Mouse (Mus musculus) left cerebral cortex, adult 2 months (tissue): ENCODE data around the gene Wdr20. TPM values are rescaled to one million over a fixed set of nuclear protein-coding genes. Genes with fewer than 3 reads are reported as not detected.
"Not testable (repeated sequence)": the region's sequence is repeated elsewhere in the genome, so short reads cannot be mapped to it uniquely, and the experiment has no call there.

Experiments used
- DNase-seq, 2 experiments: peaks; one replicate each; pipeline ENCODE4 v3.0.0; 2021 to 2022; ENCODE audit warnings: low spot score in 2 of 2, mixed read lengths in 1 of 2; ENCODE audit errors: extremely low spot score in 1 of 2
- H3K27ac ChIP-seq: fragments of 200-600 bp; 2 replicates; pipeline ENCODE4 v1.8.1; 2022
- H3K4me3 ChIP-seq: fragments of 200-600 bp; 2 replicates; pipeline ENCODE4 v1.8.1; 2022
- CTCF ChIP-seq: fragments of 200-600 bp; IDR thresholded peaks from 2 replicates; pipeline ENCODE4 v1.8.1; 2022; ENCODE audit warnings: antibody characterized with exemption, mild to moderate bottlenecking, moderate library complexity
- intact Hi-C: fragments of 180-260 bp; cut with DNase I; formaldehyde crosslinking; loops from one replicate; pipeline ENCODE4 v1.15.1; 2025
- total RNA-seq, 2 experiments: library from RNA; stranded (reverse); gene quantifications; 2 replicates each; pipeline ENCODE4 v1.2.3; 2021

Wdr20 gene
- total RNA-seq, 2 experiments from 2014 or later: 41.1 to 45.4 TPM

DNA sequence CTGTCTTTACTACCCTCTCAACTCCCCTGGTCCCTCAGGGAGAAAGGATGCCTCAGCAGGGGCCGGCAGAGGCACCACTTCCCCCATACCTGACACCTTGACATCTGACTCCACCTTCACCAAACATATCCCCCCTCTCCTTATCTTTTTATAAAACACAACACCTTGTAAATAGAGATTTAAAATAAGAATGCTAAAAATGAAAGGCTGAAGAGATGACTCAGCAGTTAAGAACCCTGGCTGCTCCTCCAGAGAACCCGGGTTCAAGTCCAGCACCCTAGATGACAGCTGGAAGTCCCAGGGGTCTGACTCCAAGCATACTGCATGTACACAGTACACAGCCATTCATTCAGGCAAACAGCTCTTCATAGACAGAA is 38.6 kb upstream of the Wdr20 start:
- DNase-seq: no peak
- H3K27ac ChIP-seq: no peak overlapping the region
- no peak for TF ChIP-seq CTCF
- no peak overlapping the region for H3K4me3 ChIP-seq
- intact Hi-C loops: no loop called here

DNA sequence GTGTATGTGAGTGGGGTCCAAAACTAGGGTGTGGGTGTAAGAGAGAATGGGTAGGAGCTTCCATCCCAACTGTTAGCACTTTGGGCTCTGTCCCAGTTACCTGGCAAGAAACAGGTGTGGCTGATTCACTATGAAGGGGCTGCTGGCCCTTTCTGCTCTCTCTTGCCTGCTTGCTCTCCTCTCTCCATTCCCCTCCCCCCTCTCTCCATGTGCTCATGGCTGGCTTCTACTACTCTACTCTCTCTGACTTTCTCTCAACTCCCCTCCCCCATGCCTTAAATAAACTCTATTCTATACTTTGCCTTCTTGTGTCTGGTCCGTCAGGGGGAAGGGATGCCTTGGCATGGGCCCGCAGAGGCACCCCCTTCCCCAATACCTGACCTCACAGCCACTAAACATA is 37.0 kb upstream of the Wdr20 start:
- intact Hi-C loops: loop anchor here (5.0 kb wide), 1 partner anchor 268 kb away; no protein-coding TSS in a partner anchor
- Histone ChIP-seq H3K27ac (no peak overlapping the region), H3K4me3 (no peak overlapping the region)
- DNase-seq: no peak
- no peak for TF ChIP-seq CTCF

DNA sequence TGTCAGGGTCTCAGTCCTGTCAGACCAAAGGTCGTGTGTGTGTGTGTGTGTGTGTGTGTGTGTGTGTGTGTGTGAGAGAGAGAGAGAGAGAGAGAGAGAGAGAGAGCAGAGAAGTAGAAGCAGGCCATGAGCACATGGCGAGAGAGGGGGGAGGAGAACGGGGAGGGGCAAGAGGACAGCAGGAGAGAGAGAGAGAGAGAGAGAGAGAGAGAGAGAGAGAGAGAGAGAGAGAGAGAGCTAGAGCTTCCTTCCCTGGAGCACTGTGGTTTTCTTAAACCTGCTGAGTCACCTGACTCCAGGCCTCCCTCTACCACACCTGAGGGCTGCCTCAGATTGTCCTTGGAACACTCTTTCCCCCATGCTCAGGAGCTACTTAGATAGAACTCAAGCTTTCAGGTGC is 36.4 kb upstream of the Wdr20 start:
- intact Hi-C loops: loop anchor here (5.0 kb wide), 1 partner anchor 269 kb away; no protein-coding TSS in a partner anchor
- not testable (repeated sequence) for H3K4me3 ChIP-seq, H3K27ac ChIP-seq, DNase-seq

- Histone ChIP-seq H3K4me3 (no peak within 1 kb of the TSS), H3K27ac (no peak within 1 kb of the TSS)
- no peak for DNase-seq
- TF ChIP-seq CTCF: no peak
- intact Hi-C loops: loop anchor here (5.0 kb wide), 1 partner anchor 270 kb away; no protein-coding TSS in a partner anchor
These were observed 35.2 kb upstream of the Wdr20 start, which contains the start of gene Hsp90aa1 for GRCm38 (mm10) chr12:110702556-110702955. Gene Hsp90aa1 (minus strand): TSS chr12:110702728.

- intact Hi-C loops: loop anchor here (1.0 to 5.0 kb wide), 2 partner anchors 271 to 285 kb away; no protein-coding TSS in a partner anchor
- H3K27ac ChIP-seq: no peak overlapping the region
- peak; percentile 99 for TF ChIP-seq CTCF
- H3K4me3 ChIP-seq: no peak overlapping the region
- DNase-seq: peak; percentile 76 to 84
These were observed 34.7 kb upstream of the Wdr20 start for GRCm38 (mm10) chr12:110703008-110703471.

DNA sequence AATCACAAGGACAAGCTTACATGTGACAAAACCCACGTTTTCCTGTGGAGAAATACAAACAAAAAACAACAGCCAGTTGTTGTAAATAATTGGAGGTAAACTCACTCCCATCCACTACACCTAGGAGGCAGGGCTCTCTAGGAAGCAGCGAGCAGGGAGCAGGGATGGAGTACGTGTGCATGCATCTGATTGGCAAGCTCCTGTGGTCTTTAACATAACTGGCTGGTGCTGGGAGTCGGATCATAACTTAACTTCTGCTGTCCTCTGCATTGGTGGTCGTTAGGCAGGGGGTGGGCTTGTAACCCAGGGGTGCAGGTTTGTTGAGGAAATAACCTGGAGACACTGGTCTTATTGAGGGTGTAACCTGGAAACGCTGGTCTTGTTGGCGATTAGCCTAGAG is 34.1 kb upstream of the Wdr20 start:
- Histone ChIP-seq H3K4me3 (no peak overlapping the region), H3K27ac (no peak overlapping the region)
- DNase-seq: no peak
- no peak for TF ChIP-seq CTCF
- intact Hi-C loops: loop anchor here (1.0 to 5.0 kb wide), 2 partner anchors 271 to 285 kb away; no protein-coding TSS in a partner anchor

DNA sequence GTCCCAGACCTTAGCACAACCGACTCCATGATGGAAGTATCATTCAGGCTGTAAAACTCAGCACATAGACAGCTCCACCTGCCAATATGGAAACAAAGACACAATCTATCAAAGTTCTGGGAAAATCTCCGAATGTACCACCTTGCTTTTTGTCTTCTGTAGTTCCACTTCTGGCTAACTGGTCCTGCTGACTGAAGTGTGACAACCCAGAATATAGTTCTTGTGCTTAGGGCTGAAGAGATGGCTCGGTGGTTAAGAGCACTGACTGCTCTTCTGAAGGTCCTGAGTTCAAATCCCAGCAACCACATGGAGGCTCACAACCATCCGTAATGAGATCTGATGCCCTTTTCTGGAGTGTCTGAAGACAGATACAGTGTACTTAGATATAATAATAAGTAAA is 32.3 kb upstream of the Wdr20 start:
- H3K4me3 ChIP-seq, intact Hi-C loops, DNase-seq, H3K27ac ChIP-seq: not testable (repeated sequence)

GRCm38 (mm10) chr12:110706337-110707231 is 31.2 kb upstream of the Wdr20 start:
- peak in 1 of 2 experiments; percentile 20 for DNase-seq
- intact Hi-C loops: no loop called here
- Histone ChIP-seq H3K4me3 (peak overlapping the region; percentile 42), H3K27ac (no peak overlapping the region)
- no peak; the same call in 1 of the 2 replicates for TF ChIP-seq CTCF

GRCm38 (mm10) chr12:110707451-110707850 is 30.3 kb upstream of the Wdr20 start:
- no peak for TF ChIP-seq CTCF
- no peak for DNase-seq
- H3K27ac ChIP-seq: no peak overlapping the region
- intact Hi-C loops: no loop called here
- H3K4me3 ChIP-seq: no peak overlapping the region

DNA sequence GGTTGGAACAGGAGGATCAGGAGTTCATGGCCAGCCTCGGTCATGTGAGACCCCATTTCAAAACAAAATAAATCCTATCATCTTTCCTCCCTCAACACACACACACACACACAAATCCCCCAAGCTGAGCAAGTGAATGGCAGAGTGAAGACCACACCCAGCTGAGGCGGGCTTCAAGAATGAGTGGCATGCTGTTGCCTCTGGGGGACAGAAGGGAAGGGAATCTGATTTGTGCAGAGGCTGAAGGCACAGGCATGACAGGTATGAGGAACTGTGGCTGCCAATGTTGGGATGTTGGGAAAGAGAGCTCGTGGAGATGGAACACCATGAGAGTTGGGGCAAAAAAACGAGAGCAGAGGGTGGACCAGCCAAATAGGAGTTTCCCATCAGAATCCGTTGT is 26.5 kb upstream of the Wdr20 start:
- no peak overlapping the region for H3K4me3 ChIP-seq
- no peak overlapping the region for H3K27ac ChIP-seq
- intact Hi-C loops: no loop called here
- no peak for DNase-seq
- no peak for TF ChIP-seq CTCF

DNA sequence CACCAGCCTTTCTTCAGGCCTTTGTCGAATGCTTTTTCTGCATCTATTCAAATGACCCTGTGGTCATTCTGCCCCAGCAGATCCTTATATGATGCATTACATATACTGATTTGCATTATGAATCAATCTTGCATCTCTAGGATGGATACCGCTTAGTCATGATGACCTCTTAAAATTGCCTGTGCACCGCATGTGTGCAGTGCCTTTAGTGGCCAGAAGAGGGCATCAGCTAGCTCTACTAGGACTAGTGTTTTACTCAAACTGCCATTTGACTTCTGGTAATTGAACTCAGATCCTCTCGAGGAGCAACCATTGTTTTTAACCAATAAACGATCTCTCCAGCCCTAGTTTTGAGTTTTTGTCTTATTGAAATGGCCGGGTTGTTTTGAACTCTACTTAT is 24.0 kb upstream of the Wdr20 start:
- intact Hi-C loops: no loop called here
- Histone ChIP-seq H3K4me3 (no peak overlapping the region), H3K27ac (no peak overlapping the region)
- no peak for DNase-seq
- TF ChIP-seq CTCF: peak; percentile 15; the same call in 1 of the 2 replicates

GRCm38 (mm10) chr12:110714215-110714614 is 23.5 kb upstream of the Wdr20 start:
- Histone ChIP-seq H3K27ac (no peak overlapping the region), H3K4me3 (no peak overlapping the region)
- TF ChIP-seq CTCF: no peak
- intact Hi-C loops: no loop called here
- no peak for DNase-seq

GRCm38 (mm10) chr12:110716004-110716403 is 21.7 kb upstream of the Wdr20 start:
- TF ChIP-seq CTCF: no peak
- intact Hi-C loops: no loop called here
- Histone ChIP-seq H3K27ac (no peak overlapping the region), H3K4me3 (no peak overlapping the region)
- DNase-seq: no peak
